Comparison of ENCODE assay signal across 8 mouse cellular contexts in the genomic region with DNA sequence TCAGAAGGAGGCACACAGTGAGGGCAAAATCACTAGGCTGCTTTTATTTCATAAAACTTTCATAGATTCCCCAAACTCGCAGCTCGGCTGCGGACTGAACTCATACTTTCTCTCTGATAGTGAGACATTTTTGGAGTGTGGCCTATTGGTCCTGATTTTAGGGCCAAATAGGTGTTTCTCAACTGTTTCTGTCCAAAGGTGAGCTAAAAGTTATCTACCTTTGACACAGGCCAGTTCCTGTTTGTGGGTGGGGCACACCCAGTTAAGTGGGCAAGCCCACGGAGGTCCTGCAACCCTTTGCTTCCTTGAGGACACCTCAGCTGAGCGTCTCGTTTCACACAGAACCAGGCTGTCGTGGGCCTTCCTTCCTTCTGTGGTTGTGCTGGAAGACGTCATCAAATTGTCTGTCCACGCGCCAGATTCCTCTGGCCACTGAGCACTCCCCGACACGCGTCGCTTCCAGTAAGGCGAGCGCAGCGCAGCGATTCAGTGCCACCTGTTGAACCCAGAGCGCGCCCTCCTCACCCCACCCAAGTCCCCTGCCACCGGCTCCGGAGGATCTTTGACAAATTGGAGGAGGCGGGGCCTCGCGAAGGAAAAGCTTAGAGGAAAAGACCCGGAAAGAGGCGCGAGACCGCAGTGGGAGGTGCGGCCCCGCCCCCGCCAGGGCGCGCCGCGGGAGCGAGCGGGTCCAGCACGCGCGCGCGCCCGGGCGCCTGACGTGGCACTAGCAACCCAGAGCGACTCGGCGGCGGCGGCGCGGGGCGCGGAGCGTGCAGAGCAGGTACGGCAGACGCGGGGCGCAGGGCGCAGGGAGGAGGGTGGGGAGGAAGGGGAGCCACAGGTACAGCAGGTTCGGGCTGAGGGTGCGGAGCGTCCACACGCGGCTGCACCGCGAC. TPM values are rescaled to one million over a fixed set of nuclear protein-coding genes. Genes with fewer than 3 reads are reported as not detected.
DNase-seq lines count a peak whose midpoint lies in the region; ATAC-seq lines count a peak whose summit lies in the region.

A gene (plus strand): TSS at position 703 of the 899 bp plus-strand sequence.

- peak within 1 kb of the TSS; percentile 71 for H3K9ac ChIP-seq in embryonic facial prominence, embryonic 11.5 days (replicated peaks; ENCODE audit: low read length)
- peak within 1 kb of the TSS; percentile 50 for H3K9ac ChIP-seq in midbrain, embryonic 12.5 days (replicated peaks)

- H3K36me3 ChIP-seq in embryonic facial prominence, embryonic 11.5 days (replicated peaks; ENCODE audit: control insufficient read depth, insufficient read depth, low read depth, low read length): no peaks in the 10 kb centered on the region
- peaks cover 3% of the 10 kb centered on the region; the same call in 1 of the 2 replicates for H3K36me3 ChIP-seq in limb, embryonic 10.5 days
- no peaks in the 10 kb centered on the region for H3K36me3 ChIP-seq in midbrain, embryonic 12.5 days

- H3K4me3 ChIP-seq in embryonic facial prominence, embryonic 11.5 days (ENCODE audit: low read depth, low read length): peak within 1 kb of the TSS; percentile 72
- H3K4me3 ChIP-seq in limb, embryonic 10.5 days: peak within 1 kb of the TSS; percentile 86
- peak within 1 kb of the TSS; percentile 84 for H3K4me3 ChIP-seq in midbrain, embryonic 12.5 days

- no peak within 1 kb of the TSS for H3K27ac ChIP-seq in embryonic facial prominence, embryonic 11.5 days (replicated peaks; ENCODE audit: low read depth, low read length)
- H3K27ac ChIP-seq in limb, embryonic 10.5 days: peak within 1 kb of the TSS; percentile 81
- H3K27ac ChIP-seq in midbrain, embryonic 12.5 days (replicated peaks): no peak within 1 kb of the TSS

- no peaks in the 10 kb centered on the region for H3K9me3 ChIP-seq in embryonic facial prominence, embryonic 11.5 days (replicated peaks; ENCODE audit: control insufficient read depth, low read length)
- no peaks in the 10 kb centered on the region for H3K9me3 ChIP-seq in limb, embryonic 10.5 days (replicated peaks)
- H3K9me3 ChIP-seq in midbrain, embryonic 12.5 days: no peaks in the 10 kb centered on the region

- peak; percentile 91 for ATAC-seq in embryonic facial prominence, embryonic 11.5 days (replicated peaks; ENCODE audit: insufficient number of reproducible peaks, low FRiP score, low TSS enrichment, low read depth)
- peak; percentile 92 for ATAC-seq in midbrain, embryonic 12.5 days (ENCODE audit: low FRiP score, low read depth)

- no peaks in the 10 kb centered on the region for H3K27me3 ChIP-seq in embryonic facial prominence, embryonic 11.5 days (ENCODE audit: control insufficient read depth, insufficient read depth, low read length)
- peaks cover 40% of the 10 kb centered on the region for H3K27me3 ChIP-seq in limb, embryonic 10.5 days (ENCODE audit: low read depth, poor library complexity, severe bottlenecking)
- peaks cover 36% of the 10 kb centered on the region for H3K27me3 ChIP-seq in midbrain, embryonic 12.5 days

- 3% methylated on average over 59 of the region's 68 CpGs for WGBS in embryonic facial prominence, embryonic 11.5 days
- 4% methylated on average over 68 of the region's 68 CpGs for WGBS in limb, embryonic 10.5 days
- WGBS in midbrain, embryonic 12.5 days: 4% methylated on average over 68 of the region's 68 CpGs

- peak within 1 kb of the TSS; percentile 85 for H3K4me2 ChIP-seq in embryonic facial prominence, embryonic 11.5 days (ENCODE audit: low read depth, low read length)
- H3K4me2 ChIP-seq in midbrain, embryonic 12.5 days (replicated peaks): peak within 1 kb of the TSS; percentile 97

- H3K4me1 ChIP-seq in embryonic facial prominence, embryonic 11.5 days (ENCODE audit: control insufficient read depth, insufficient read depth, low read length): no peaks in the 10 kb centered on the region
- peaks cover 12% of the 10 kb centered on the region; the same call in 1 of the 2 replicates for H3K4me1 ChIP-seq in limb, embryonic 10.5 days
- 0 out of 2 replicates have a peak, but pooled peaks cover 2% of the 10 kb centered on the region for H3K4me1 ChIP-seq in midbrain, embryonic 12.5 days

- DNase-seq in adrenal gland, postnatal 10 days: peak; percentile 92
- peak; percentile 83 for DNase-seq in embryonic facial prominence, embryonic 11.5 days (ENCODE audit: low spot score)
- DNase-seq in heart, adult 11 months: peak; percentile 99
- peak; percentile 91 for DNase-seq in kidney, adult 18-20 months
- peak; percentile 87 for DNase-seq in limb, embryonic 10.5 days (ENCODE audit: low spot score)
- DNase-seq in skeletal muscle tissue, adult 2 months (ENCODE audit: low read depth, low spot score): peak; percentile 66
- DNase-seq in c-Kit-positive CD71-positive TER-119-positive erythroid progenitor cells, embryonic 14.5 days (ENCODE audit: low spot score): no peak

RNA-seq across cellular contexts. Expression of the gene that starts here (rescaled TPM):
- 10 to 100 TPM; 67.3 to 84.2 TPM for total RNA-seq in adrenal gland, postnatal 10 days (2021)
- 35.8 and 38.3 TPM in 2 replicates for polyA plus RNA-seq in embryonic facial prominence, embryonic 11.5 days (2014; fragmentation: Nextera tagmentation; extraction: Ambion mirVana)
- polyA plus RNA-seq in limb, embryonic 10.5 days (2016; fragmentation: Nextera tagmentation; extraction: Ambion mirVana): 12.5 and 19.4 TPM in 2 replicates
- 20.0 and 23.4 TPM in 2 replicates for polyA plus RNA-seq in midbrain, embryonic 12.5 days (2016; fragmentation: Nextera tagmentation; extraction: Ambion mirVana)
